Mouse (Mus musculus) forebrain, embryonic 10.5 days (tissue): ENCODE results near the gene Fgfbp1. TPM values are rescaled to one million over a fixed set of nuclear protein-coding genes. Genes with fewer than 3 reads are reported as not detected.

ENCODE experiments used
- DNase-seq: peaks from one replicate; pipeline ENCODE4 v3.0.0-alpha.2; 2017; ENCODE audit warnings: low spot score; ENCODE audit errors: extremely low spot score
- H3K27ac ChIP-seq: fragments of 300-500 bp; sonication (generic); 2 replicates; pipeline ENCODE4 v1.5.1; 2016; ENCODE audit warnings: mild to moderate bottlenecking
- H3K27me3 ChIP-seq: fragments of 300-500 bp; sonication (generic); 2 replicates; pipeline ENCODE4 v1.6.1; 2016; ENCODE audit warnings: mild to moderate bottlenecking; ENCODE audit not compliant: poor library complexity, severe bottlenecking
- H3K36me3 ChIP-seq: fragments of 300-500 bp; sonication (generic); replicated peaks from 2 replicates; pipeline ENCODE4 v1.6.1; 2016; ENCODE audit warnings: mild to moderate bottlenecking, moderate library complexity
- H3K4me1 ChIP-seq: fragments of 300-500 bp; sonication (generic); 2 replicates; pipeline ENCODE4 v1.6.1; 2016
- H3K4me3 ChIP-seq: fragments of 300-500 bp; sonication (generic); 2 replicates; pipeline ENCODE4 v1.5.1; 2016; ENCODE audit warnings: mild to moderate bottlenecking, moderate library complexity
- H3K9me3 ChIP-seq: fragments of 300-500 bp; sonication (generic); 2 replicates; pipeline ENCODE4 v1.6.1; 2016; ENCODE audit warnings: mild to moderate bottlenecking, moderate library complexity
- WGBS: fragments of 180-500 bp; shearing (Covaris S2); methylation state at CpG from one replicate; pipeline ENCODE4 v1.1.7; 2016; 5-methylcytosine and 5-hydroxymethylcytosine counted together
- polyA plus RNA-seq: library from polyadenylated mRNA; unstranded; fragments of >200 nt; fragmentation: Nextera tagmentation; extraction: Ambion mirVana; gene quantifications from 2 replicates; pipeline ENCODE4 v1.2.1, GENCODE M21; 2016

Gene Fgfbp1
- polyA plus RNA-seq, 1 experiment from 2014 or later, result 0.71 TPM

DNA sequence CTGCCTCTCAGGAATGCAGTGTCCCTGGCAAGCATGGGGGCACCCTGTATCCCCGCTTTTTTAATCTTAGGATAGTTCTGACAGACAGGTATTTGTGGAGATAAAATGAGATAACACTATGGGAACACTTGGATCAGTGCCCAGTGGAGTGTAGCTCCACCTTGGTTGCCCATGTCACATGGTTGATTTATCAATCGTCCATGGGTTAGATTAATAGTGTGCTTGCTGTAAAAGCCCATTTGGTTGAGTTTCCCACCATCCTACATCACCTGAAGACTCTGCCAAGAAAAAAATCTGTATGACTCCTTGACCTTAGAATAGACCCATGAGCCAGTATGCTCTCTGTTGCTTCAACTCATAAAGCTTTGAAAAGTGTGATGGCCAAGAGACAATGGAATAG, 11.0 kb downstream of the Fgfbp1 start:
- H3K27ac ChIP-seq, result no peak overlapping the region
- H3K4me3 ChIP-seq, result no peak overlapping the region
- no peaks in the 10 kb centered on the region for H3K27me3 ChIP-seq
- no peak for DNase-seq
- H3K4me1 ChIP-seq, result no peaks in the 10 kb centered on the region
- WGBS, result 79% methylated on average over 2 of the region's 2 CpGs
- no peaks in the 10 kb centered on the region for H3K36me3 ChIP-seq
- H3K9me3 ChIP-seq, result no peaks in the 10 kb centered on the region

DNA sequence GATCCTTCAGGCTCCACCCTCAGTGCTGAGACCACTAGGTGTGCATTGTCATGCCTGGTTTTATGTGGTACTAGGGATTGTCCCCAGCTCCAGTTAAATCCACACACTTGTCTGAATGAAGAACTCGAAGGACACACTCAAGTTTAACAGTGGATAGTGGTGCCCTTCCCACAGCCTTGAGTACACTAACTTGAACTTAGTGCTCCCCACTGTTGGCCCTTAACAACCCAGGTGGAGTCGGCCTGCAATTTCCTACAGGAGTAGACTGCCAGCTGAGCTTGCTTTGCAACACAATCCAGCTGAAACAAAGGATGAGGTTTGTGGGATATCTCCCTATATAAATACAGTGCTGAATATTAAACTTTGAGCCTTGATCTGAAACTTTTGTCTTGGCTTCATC, 12.9 kb downstream of the Fgfbp1 start:
- WGBS, result 74% methylated on average over 2 of the region's 2 CpGs

DNA sequence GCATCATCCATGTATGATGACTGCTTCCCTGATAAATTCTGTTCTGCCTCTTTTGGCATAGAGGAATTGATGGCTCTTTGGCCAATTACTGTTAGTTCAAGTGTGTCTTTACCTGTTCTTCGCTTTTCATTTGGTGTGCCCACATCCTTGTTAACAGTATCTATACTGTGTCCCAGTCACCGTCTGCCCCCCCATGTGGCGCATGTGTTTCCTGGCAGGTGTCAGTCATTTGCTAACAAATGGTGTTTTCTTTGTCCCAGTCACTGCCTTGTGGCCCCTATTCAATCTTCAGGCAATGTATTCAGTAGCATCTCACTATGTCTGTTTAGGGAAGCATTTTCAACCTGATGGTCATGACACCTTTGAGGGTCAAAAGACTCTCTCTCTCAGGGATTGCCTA, 20.5 kb downstream of the Fgfbp1 start:
- Histone ChIP-seq H3K27me3 (no peaks in the 10 kb centered on the region), H3K27ac (no peak overlapping the region), H3K36me3 (no peaks in the 10 kb centered on the region), H3K9me3 (no peaks in the 10 kb centered on the region), H3K4me3 (no peak overlapping the region), H3K4me1 (no peaks in the 10 kb centered on the region)
- DNase-seq, result no peak
- 90% methylated on average over 3 of the region's 3 CpGs for WGBS

More for the DNA sequence above, 12.9 kb downstream of the Fgfbp1 start:
- no peak overlapping the region for H3K27ac ChIP-seq
- H3K4me1 ChIP-seq, result no peaks in the 10 kb centered on the region
- DNase-seq, result no peak
- H3K27me3 ChIP-seq, result no peaks in the 10 kb centered on the region
- no peak overlapping the region for H3K4me3 ChIP-seq
- no peaks in the 10 kb centered on the region for H3K9me3 ChIP-seq
- H3K36me3 ChIP-seq, result no peaks in the 10 kb centered on the region

DNA sequence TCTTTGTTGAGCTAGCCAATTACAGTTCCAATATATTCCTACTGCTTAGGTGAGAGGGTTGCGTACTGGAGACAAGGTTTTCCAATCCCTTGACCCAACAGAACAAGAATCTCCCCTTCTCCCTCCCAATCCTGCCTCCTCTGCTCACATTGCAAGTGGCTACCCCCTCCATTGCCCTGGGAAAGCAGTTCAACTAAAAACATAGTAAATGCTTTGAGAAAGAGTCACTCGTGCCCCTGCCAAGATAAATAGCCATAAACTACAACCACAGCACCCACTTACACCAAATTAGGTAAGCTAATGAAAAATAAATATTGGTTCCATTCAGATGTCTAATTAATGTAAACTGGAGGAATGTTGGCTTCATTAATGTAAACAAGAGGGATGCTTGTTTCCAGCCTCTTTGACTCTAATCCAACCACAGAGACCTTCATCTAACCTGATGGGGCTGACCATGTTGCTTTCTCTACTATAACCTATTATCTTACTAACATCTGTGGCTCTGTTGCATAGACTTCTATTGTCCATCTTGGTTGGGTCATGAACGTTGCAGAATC, 21.6 kb downstream of the Fgfbp1 start:
- H3K27ac ChIP-seq, result no peak overlapping the region
- H3K27me3 ChIP-seq, result no peaks in the 10 kb centered on the region
- DNase-seq, result no peak
- no peaks in the 10 kb centered on the region for H3K36me3 ChIP-seq
- 88% methylated on average over 3 of the region's 3 CpGs for WGBS
- no peaks in the 10 kb centered on the region for H3K9me3 ChIP-seq
- H3K4me1 ChIP-seq, result no peaks in the 10 kb centered on the region
- no peak overlapping the region for H3K4me3 ChIP-seq

DNA sequence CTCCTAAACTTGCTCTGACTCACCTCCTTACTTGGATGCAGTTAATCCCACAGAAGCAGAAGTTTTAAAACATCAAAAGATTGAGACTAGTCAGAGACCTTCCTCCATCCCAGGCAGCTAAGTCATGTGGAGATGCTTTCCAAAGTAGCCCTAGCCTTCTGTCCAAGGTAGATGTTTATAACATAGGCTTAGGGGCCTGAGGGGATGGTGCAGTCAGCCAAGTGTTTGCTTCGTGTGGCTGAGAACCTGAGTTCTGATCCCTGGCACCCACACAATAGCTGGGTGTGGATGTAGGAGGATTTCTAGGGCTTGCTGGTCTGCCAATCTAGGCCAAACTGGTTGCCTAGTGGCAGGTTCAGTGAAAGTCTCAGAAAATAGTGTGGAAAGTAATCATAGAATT, 28.3 kb downstream of the Fgfbp1 start:
- H3K36me3 ChIP-seq, result no peaks in the 10 kb centered on the region
- no peak for DNase-seq
- no peaks in the 10 kb centered on the region for H3K9me3 ChIP-seq
- 72% methylated on average over 1 of the region's 1 CpGs for WGBS
- H3K4me3 ChIP-seq, result no peak overlapping the region
- H3K27ac ChIP-seq, result no peak overlapping the region
- peaks cover 12% of the 10 kb centered on the region for H3K4me1 ChIP-seq
- no peaks in the 10 kb centered on the region for H3K27me3 ChIP-seq

DNA sequence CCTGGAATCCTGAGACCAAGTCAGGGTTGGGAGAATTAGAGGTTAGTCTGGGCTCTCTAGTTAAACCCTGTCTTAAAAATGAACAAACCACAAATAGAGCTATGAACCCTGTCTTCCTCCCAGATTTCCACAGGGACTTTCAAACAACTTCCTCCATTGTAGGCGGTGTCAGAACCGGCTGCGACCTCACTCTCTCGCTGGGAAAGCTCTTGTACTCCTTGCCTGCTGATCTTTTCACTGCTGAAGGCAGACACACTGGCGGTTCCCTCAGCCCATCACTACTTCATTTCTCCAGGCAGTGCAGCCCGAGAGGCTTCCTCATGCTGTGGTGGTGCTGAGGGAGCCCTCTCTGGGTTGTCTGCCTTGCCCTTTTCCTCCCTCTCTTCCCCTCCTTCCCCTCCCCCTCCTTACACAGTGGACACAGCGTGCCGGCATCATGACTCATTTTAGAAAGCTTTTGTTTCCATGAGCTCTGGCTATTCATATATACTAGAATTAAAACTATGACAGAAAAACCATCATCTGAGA, 32.8 kb downstream of the Fgfbp1 start:
- H3K27me3 ChIP-seq, result peaks cover 4% of the 10 kb centered on the region; the same call in 1 of the 2 replicates
- WGBS, result 2% methylated on average over 8 of the region's 8 CpGs
- peak overlapping the region; percentile 77 for H3K27ac ChIP-seq
- peaks cover 26% of the 10 kb centered on the region for H3K4me1 ChIP-seq
- H3K4me3 ChIP-seq, result peak overlapping the region; percentile 51
- H3K36me3 ChIP-seq, result no peaks in the 10 kb centered on the region
- H3K9me3 ChIP-seq, result no peaks in the 10 kb centered on the region
- DNase-seq, result peak; percentile 32

DNA sequence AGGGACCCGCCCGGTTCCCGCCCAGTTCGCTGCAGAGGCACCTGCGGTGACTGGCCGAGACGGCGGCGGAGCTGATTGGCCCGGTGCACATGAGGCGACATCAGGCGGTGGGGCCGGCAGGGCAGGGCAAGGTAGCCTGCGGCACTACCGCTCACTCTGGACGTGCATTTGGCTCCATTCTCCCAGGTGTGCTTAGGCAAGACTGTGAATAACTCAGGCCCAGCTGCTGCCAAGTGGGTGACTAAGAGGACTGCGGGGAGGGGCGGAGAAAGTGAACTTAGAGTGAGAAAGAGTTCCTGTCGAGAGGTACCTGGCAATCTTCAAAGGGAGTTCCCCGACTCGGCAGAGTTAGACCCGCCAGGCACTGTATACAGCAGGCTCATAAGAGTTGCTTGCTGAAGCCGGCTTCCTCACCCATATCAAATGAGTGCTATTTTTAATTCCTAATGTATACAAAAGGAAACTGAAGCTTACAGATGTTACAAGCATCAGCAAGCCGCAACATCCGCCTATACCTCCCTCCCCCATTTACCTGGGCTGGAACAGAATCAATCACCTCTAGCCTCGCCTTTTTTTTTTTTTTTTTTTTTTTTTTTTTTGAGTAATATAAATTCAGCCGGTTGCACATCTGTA, 33.4 kb downstream of the Fgfbp1 start:
- WGBS, result 2% methylated on average over 27 of the region's 27 CpGs

DNA sequence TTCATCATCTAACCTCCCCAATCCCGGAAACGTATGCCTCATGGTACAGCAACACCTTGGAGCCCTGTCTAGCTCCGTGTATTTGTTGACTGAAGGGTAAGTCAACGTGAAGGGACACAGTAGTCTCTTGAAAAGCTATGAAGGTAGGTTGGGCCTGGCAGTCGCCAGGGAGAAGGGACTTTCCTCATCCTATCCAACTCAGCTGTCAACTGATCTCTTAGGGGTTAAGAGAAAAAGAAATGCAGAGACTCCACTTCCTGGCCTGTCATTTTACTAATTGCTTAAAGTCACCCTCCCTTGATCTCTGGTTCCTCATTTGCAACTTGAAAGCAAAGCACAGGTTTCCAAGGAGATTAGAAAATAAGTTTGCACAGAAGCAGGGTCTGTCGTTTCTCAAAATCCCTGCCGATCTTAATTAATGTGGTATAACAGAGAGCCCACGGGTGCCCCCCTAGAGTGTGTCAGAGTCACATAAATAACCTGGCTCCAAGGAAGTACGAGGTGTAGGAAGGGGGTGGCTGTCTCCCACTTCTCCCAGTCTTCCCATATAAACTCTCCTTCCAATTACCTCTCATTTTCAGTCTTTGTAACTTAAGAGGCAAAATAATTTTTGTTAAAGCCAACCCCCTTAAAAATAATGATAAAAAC, 34.1 kb downstream of the Fgfbp1 start:
- H3K27ac ChIP-seq, result peak overlapping the region; percentile 75
- 37% methylated on average over 9 of the region's 9 CpGs for WGBS
- peaks cover 4% of the 10 kb centered on the region; the same call in 1 of the 2 replicates for H3K27me3 ChIP-seq
- H3K36me3 ChIP-seq, result no peaks in the 10 kb centered on the region
- H3K4me1 ChIP-seq, result peaks cover 26% of the 10 kb centered on the region
- peak overlapping the region; percentile 51 for H3K4me3 ChIP-seq
- no peak for DNase-seq
- no peaks in the 10 kb centered on the region for H3K9me3 ChIP-seq

More for the DNA sequence above, 33.4 kb downstream of the Fgfbp1 start:
- Histone ChIP-seq H3K9me3 (no peaks in the 10 kb centered on the region), H3K36me3 (no peaks in the 10 kb centered on the region), H3K4me3 (peak overlapping the region; percentile 51), H3K27ac (peak overlapping the region; percentile 75), H3K27me3 (peaks cover 4% of the 10 kb centered on the region; the same call in 1 of the 2 replicates), H3K4me1 (peaks cover 26% of the 10 kb centered on the region)
- DNase-seq, result peak; percentile 68

DNA sequence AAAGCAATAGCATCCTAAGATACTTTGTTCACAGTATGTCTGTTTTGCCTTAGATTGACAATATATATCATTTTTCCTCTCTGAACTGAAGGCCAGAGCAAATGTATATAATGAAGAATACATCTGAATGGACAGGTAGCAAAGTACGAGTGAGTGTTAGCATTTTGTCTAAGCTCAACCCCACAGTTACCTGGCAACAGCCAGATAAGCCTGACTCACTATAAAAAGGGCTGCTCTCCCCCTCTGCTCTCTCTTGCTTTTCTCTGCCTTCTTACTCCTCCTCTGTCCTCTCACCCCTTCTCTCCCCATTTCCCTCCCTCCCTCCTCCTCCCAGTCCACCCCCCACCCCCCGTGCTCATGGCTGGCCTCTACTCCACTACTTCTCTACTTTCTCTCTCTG, 48.3 kb downstream of the Fgfbp1 start:
- Histone ChIP-seq H3K9me3 (no peaks in the 10 kb centered on the region), H3K27ac (no peak overlapping the region), H3K36me3 (no peaks in the 10 kb centered on the region), H3K4me3 (no peak overlapping the region), H3K27me3 (no peaks in the 10 kb centered on the region), H3K4me1 (no peaks in the 10 kb centered on the region)
- 64% methylated on average over 2 of the region's 2 CpGs for WGBS
- no peak for DNase-seq

Other genes with a start within 250 kb of the Fgfbp1 start
- gene Bst1, start 162.9 kb downstream of the Fgfbp1 start, polyA plus RNA-seq, result 0.12 TPM in 1 of 2 replicates, not detected in the other
- gene Fbxl5, start 160.1 kb downstream of the Fgfbp1 start, polyA plus RNA-seq, result 57.7 and 58.4 TPM in 2 replicates
- 6.7 and 7.0 TPM in 2 replicates for gene Cd38, start 113.2 kb downstream of the Fgfbp1 start, polyA plus RNA-seq
- 0.63 and 1.1 TPM in 2 replicates for gene Gm7879, start 68.6 kb downstream of the Fgfbp1 start, polyA plus RNA-seq
- gene Prom1, start 120.3 kb upstream of the Fgfbp1 start, polyA plus RNA-seq, result 130 and 147 TPM in 2 replicates
- 22.6 and 23.6 TPM in 2 replicates for gene Tapt1, start 244.8 kb upstream of the Fgfbp1 start, polyA plus RNA-seq